Mouse (Mus musculus) forelimb bud, embryonic 11.5 days (tissue): Measurements from ENCODE around the gene Sult2a3.
"Not testable (repeated sequence)": the region's sequence is repeated elsewhere in the genome, so short reads cannot be mapped to it uniquely, and the experiment has no call there.

Experiments
- DNase-seq: peaks from one replicate; pipeline ENCODE4 v3.0.0-alpha.2; 2012; ENCODE audit warnings: low read depth, low spot score

The Sult2a3 gene

GRCm38 (mm10) chr7:14122944-14123343 is at the start of gene Sult2a3:
Gene Sult2a3 (minus strand): TSS chr7:14123044.
- DNase-seq, result no peak

DNA sequence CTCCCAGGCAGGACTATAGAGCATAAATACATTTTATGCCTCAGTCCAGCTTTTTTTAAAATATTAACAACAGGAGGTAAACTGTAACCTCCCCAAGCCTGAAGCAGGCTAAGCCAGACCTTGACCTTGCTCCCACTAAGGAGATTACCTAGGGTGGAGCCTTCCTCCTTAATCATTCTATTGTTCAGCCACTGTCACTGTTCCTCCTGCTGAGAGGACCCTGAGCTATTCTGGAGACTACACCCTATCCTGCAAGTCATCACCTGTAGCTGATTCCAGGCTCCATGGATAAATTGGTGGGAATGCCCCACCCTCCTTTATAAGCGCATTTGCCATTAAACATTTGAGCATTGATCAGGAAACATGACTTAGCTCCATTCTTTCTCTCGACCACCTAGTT is 2.4 kb downstream of the Sult2a3 start:
- no peak for DNase-seq

GRCm38 (mm10) chr7:14119865-14120264 is 3.0 kb downstream of the Sult2a3 start:
- DNase-seq, result not testable (repeated sequence)

DNA sequence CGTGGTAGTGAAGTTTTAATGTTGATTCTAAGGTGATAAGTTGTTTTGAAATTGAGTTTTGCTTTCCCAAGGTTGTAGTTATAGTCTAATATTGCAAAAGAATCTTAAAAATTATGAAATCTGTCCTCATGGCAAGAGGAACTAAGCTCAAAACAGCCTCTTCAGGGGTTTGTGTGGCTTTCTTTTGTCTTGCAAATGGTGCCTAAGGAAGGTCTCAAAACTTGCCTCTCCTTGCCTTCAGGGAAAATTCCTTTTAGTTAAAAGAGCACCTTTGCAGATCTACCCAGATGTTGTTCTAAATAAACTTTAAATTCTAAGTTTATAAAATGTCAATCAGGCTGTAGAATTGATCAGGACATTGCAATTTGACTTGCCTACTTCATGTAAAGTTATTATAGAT is 6.1 kb downstream of the Sult2a3 start:
- DNase-seq, result no peak

DNA sequence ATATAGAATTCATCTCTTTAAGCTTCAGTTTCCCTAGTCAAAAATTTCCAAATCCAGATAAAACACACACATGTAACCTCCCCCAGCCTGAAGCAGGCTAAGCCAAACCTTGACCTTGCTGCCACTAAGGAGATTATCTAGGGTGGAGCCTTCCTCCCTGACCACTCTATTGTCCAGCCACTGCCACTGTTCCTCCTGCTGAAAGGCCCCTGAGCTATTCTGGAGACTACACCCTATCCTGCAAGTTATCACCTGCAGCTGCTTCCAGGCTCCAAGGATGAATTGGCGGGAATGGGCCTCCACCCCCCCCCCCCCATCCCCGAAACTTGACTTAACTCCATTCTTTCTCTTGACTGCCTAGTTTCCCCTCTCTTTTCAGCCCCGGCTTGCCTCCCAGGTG is 8.4 kb downstream of the Sult2a3 start:
- DNase-seq, result not testable (repeated sequence)

DNA sequence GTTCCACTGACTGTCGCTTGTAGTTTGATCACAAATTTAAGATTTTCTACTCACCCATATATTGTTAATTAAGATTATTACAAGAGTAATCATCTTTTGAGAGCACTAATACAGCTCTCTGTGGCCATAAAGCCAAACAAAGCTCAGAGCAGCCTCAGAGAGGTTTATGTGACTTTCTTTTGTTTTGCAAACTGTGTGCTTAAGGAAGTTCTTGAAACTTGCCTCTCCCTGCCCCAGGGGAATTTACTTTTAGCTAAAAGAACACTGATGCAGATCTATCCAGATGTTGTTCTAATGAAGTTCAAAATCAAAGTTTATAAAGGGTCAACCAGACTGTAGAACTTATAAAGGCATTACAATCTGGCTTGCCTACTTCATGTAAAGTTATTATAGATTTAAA is 75.0 kb downstream of the Sult2a3 start:
- DNase-seq, result not testable (repeated sequence)

GRCm38 (mm10) chr7:14030831-14031230 is 92.0 kb downstream of the Sult2a3 start:
- DNase-seq, result not testable (repeated sequence)
